Mouse (Mus musculus): ENCODE results near the gene Spint2.
A peak's percentile ranks its signal among the peaks of the same experiment; 100 is the strongest.

Gene Spint2

DNA sequence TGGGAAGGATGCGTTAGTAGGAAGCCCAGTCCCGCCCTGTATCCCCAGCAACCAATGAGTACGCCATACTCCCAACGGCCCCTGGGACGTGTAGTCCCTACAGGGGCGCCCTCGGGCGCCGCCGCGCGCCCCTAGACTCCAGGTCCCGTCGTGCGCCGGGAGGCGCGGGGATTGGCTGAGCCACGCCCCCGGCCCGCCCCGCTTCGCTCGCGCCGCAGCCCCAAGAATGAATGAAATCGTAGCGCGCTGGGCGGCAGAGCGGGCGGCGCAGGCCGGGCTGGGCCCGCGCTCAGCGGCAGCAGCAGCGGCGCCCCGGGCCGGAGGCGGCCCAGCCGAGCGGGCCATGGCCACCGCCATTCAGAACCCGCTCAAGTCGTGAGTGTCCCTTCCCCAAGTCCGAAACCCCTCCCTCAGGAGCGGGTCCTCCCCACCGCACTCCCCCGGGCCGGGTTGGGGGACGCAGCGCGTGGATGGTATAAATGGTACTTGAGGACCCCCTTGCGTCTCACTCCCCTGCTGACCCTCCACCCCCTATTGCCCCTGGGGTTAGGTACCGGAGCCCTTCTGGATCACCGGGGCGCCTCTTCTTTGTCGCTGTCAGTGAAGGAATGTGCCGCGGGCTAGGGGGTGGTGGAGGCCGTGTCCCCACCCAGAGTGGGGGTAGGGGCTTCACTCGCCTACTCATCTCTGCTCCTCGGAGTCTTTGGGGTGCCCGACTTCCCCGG is 22.2 kb upstream of the Spint2 start, which contains the start of gene Dpf1:
Gene Dpf1 (plus strand): TSS at position 214 of the 725 bp plus-strand sequence.
- DNase-seq (ENCODE audit: low spot score) = peak; percentile 55

- no peak for DNase-seq (ENCODE audit: low spot score)
These were observed 20.9 kb upstream of the Spint2 start for GRCm38 (mm10) chr7:29302641-29303040.

DNA sequence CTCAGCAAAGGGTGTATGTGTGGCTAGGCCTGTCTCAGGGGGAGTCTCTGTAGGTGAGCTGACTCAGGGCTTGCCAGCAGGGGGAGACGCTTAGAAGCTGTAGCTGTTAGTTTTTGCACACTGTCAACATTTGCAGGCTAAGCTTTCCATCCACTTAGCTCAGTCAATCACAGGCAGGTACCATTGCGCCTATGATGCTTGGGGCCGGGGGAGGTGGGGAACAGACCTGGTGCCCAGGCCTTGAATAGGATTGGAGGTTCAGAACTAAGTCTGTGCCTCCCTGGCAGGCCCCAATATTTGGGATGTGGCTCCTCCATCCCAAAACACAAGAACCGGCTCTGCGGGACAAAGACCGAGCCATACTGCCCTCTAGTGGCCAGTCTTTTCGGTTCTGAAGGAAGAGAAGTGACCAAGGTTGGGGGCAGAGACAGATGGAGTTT is 19.4 kb upstream of the Spint2 start:
- peak; percentile 64 for DNase-seq (ENCODE audit: low spot score)

DNA sequence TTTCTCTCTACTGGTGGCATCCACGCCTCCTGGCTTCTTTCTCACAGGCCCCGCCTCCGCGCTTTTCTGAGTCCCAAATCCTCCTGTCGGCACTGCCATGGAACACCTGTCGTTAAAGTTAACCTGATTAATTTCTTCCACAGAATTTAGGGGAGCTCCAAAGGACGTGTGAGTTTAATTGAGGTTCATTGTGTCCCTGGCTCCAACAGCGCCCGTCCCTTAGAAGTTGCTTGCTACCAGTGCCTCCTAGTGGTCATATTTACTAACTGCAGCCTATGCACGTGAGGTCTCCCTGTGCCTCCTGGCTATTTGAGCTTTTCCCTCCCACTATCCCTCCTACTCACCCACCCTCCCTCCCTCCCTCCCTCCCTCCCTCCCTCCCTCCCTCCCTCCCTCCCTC is 15.3 kb upstream of the Spint2 start:
- DNase-seq (ENCODE audit: low spot score) = peak; percentile 64

GRCm38 (mm10) chr7:29295861-29296647 is 14.3 kb upstream of the Spint2 start:
- DNase-seq (ENCODE audit: low spot score) = no peak

- no peak for DNase-seq (ENCODE audit: low spot score)
These were observed 12.5 kb upstream of the Spint2 start for GRCm38 (mm10) chr7:29294111-29294761.

DNA sequence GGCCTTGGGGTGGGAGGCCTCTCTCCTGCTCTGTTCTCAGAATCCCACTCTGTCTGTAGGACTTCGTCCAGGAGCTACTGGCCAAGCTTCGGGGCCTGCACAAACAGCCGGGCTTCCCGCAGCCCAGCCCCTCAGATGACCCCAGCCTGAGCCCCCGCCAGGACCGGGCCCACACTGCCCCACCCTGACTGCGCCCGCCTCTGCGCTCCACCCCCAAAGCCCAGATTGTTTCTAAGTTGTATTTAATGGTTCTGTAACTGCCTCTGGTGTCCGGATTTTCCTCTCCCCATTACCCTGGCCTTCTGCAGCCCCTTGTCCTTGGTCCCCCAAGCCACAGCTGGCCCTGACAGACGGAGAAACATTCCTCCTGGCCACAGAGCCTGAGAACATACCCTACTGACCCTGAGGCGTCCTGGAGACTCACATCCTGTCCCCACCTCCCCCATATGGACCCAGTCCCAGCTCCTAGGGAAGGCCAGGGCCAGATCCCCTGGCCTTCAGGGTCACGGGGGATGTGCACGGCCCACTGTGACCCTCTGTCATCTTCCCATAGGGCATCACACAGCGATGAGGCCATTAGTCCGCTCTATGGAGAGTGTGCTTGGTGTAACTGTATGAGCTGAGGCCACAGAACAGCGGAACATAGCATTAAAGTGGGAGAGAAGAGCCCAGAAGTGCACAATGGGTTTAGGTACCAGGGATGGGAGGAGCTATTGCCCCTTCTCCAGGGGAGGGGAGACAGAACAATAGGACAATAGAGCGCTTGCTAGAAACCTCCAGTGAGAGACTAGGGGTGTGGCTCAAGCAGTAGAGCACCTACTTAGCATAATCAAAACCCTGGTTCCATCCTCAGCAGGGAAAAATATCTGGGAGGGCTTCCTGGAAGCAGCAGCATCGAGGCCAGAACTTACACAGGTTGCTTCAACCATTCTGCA is 11.7 kb upstream of the Spint2 start:
- DNase-seq (ENCODE audit: low spot score) = no peak

GRCm38 (mm10) chr7:29292458-29293098 is 10.9 kb upstream of the Spint2 start:
- no peak for DNase-seq (ENCODE audit: low spot score)

- DNase-seq (ENCODE audit: low spot score) = no peak
These were observed 10.1 kb upstream of the Spint2 start for GRCm38 (mm10) chr7:29291616-29292457.

GRCm38 (mm10) chr7:29290691-29291485 is 9.2 kb upstream of the Spint2 start:
- DNase-seq (ENCODE audit: low spot score) = no peak

GRCm38 (mm10) chr7:29289856-29290255 is 8.1 kb upstream of the Spint2 start:
- DNase-seq (ENCODE audit: low spot score) = no peak

GRCm38 (mm10) chr7:29288942-29289638 is 7.4 kb upstream of the Spint2 start, which contains the start of gene Ppp1r14a:
Gene Ppp1r14a (plus strand): TSS chr7:29289308.
- peak; percentile 48 for DNase-seq (ENCODE audit: low spot score)

GRCm38 (mm10) chr7:29288079-29288478 is 6.4 kb upstream of the Spint2 start:
- DNase-seq (ENCODE audit: low spot score) = no peak

- no peak for DNase-seq (ENCODE audit: low spot score)
These were observed 5.8 kb upstream of the Spint2 start for GRCm38 (mm10) chr7:29287481-29287880.

DNA sequence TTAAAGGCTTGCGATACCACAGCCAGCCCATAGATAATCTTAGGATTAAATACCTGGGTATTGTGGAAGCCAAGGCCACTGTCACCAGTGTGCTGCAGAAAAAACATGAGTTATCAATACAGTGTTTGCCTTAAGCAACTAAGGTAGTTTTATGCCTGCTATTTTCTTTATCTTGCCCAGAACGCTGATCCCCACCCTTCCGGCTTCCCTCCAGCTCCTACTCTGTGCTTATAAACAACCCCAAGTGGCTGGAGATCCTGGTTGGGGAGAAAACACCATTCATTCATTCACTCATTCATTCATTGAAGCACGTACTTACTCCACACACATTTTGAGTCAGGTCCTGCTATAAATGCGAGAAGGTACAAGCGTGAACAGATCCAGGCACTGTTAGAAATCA is 2.8 kb upstream of the Spint2 start:
- DNase-seq (ENCODE audit: low spot score) = no peak

DNA sequence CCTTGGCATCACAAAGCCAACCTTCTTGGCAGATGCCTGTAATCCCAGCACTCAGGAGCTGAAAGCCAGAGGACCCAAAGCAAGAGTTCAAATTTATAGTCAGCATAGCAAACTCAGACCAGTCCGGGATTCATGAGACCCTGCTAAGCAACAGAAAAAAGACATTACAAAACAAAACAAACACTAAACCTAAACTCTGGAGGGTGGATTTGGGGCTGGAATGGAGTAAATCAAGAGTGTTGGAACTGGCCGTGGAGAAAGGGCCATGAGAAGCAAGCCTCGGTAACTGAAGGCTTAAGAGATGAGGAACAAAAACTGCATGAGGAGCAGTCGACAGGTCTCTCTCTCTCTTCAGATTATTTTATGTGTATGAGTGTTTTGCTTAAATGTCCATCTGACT is 2.2 kb upstream of the Spint2 start:
- no peak for DNase-seq (ENCODE audit: low spot score)

DNA sequence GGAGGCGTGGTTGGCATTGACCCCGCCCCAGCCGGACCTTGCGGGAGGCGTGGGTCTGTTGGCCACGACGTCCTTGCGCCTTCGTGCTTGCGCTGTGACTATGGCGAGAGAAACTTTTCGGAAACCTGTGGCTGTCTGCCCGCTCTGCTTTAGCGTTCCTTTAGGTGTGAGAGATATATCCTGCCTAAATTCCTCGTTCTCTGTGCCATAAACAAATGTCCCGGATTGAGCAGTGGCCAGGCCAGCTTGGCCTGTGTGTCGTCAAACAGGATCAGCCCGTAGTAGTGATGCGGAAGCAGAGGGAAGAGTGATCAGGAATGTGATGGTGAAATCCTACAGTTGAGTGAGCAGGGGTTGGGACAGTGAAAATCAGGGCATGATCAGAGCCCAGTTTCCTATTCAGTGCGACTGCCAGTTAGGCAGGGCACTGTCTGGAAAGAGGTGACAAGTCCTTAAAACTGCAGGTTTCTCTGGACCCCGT is 402 bp upstream of the Spint2 start:
- DNase-seq (ENCODE audit: low spot score) = no peak

- DNase-seq (ENCODE audit: low spot score) = no peak
These were observed 911 bp downstream of the Spint2 start for GRCm38 (mm10) chr7:29280801-29281200.

- DNase-seq (ENCODE audit: low spot score) = no peak
These were observed 1.8 kb downstream of the Spint2 start for GRCm38 (mm10) chr7:29279924-29280323.
